Mouse (Mus musculus): ENCODE measurements around the gene Ift57. TPM values are rescaled to one million over a fixed set of nuclear protein-coding genes. Genes with fewer than 3 reads are reported as not detected.

Gene Ift57
- total and polyA plus RNA-seq, 2 experiments from 2014 or later, result 11.8 to 19.2 TPM

DNA sequence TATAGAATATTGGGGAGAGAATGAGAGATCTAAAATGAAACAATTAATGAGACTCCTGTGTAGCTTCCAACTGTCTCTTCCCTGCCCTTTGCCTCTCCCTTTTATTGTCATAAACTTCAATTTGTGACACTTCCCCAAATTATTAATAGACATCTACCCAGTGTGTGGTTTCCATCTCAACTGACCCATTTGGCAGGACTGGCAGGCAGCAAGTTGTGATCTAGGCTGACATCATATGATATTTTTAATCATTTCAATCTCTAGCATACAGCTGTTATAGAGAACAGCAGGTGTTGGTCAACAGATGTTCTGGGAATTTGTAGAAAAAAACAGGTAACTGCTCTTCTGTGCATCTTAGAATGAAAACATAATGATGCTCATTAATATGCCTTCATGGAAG lies 84.3 kb downstream of the Ift57 start:
- Histone ChIP-seq H3K36me3 (replicated peaks; ENCODE audit: control insufficient read depth, insufficient read depth, low read length) (no peaks in the 10 kb centered on the region), H3K4me1 (ENCODE audit: control insufficient read depth, insufficient read depth) (no peaks in the 10 kb centered on the region), H3K27me3 (ENCODE audit: control insufficient read depth, insufficient read depth, low read length) (no peaks in the 10 kb centered on the region), H3K27ac (ENCODE audit: low read depth) (no peak overlapping the region), H3K4me3 (ENCODE audit: low read depth, low read length) (no peak overlapping the region), H3K4me2 (ENCODE audit: low read depth, low read length) (no peak overlapping the region), H3K9me3 (replicated peaks; ENCODE audit: control insufficient read depth, low read length) (no peaks in the 10 kb centered on the region), H3K9ac (replicated peaks; ENCODE audit: low read depth, low read length) (no peak overlapping the region)
- DNase-seq (ENCODE audit: low spot score), result no peak
- ATAC-seq (ENCODE audit: insufficient read depth, low read depth), result no peak
- no peak for TF ChIP-seq EP300 (IDR thresholded peaks at IDR 0.05; ENCODE audit: low read depth)
- TF ChIP-seq CTCF (IDR thresholded peaks at IDR 0.05; ENCODE audit: low read depth), result no peak

DNA sequence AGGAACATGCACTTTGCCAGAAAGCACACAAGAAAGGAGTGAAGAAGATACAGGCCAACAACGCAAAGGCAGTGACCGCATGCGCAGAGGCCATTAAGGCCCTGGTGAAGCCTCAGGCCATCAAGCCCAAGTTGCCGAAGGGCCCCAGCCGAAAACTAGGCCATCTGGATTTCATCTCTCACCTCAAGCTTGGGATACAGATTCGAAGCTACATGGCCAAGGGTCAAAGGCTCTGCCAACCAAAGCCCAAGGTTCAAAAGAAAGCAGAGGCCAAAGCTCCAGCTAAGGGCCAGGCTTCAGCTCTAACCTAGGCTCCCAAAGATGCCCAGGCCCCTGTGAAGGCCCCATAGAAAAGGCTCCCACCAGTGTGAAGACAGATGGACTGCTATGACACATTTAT lies 87.1 kb downstream of the Ift57 start:
- no peak overlapping the region for H3K9ac ChIP-seq (replicated peaks; ENCODE audit: low read depth, low read length)
- H3K27me3 ChIP-seq (ENCODE audit: control insufficient read depth, insufficient read depth, low read length), result no peaks in the 10 kb centered on the region
- WGBS, result 82% methylated on average over 6 of the region's 6 CpGs

DNA sequence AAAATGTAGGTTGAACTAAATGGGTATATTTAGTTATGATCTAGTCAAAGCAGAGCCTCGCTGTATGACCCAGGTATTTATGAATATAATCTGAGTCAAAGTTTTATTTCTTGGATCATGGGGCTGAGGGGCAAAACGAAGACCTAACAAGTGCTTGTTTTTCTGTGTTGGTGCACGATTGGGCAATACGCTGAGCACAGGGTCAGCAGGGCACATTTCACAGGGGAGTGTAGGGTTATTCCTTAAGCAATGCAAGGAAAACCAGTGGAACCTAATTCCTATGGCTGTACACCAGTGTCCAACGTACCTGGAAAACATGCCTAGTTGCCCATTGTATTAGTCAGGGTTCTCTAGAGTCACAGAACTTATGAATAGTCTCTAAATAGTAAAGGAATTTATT lies 88.7 kb downstream of the Ift57 start:
- H3K4me1 ChIP-seq (ENCODE audit: control insufficient read depth, insufficient read depth), result peaks cover 3% of the 10 kb centered on the region
- H3K27me3 ChIP-seq (ENCODE audit: control insufficient read depth, insufficient read depth, low read length), result no peaks in the 10 kb centered on the region
- TF ChIP-seq EP300 (IDR thresholded peaks at IDR 0.05; ENCODE audit: low read depth), result no peak
- no peak for TF ChIP-seq CTCF (IDR thresholded peaks at IDR 0.05; ENCODE audit: low read depth)
- no peak overlapping the region for H3K4me3 ChIP-seq (ENCODE audit: low read depth, low read length)
- H3K9ac ChIP-seq (replicated peaks; ENCODE audit: low read depth, low read length), result no peak overlapping the region
- H3K27ac ChIP-seq (ENCODE audit: low read depth), result no peak overlapping the region
- WGBS, result 80% methylated on average over 5 of the region's 5 CpGs
- H3K36me3 ChIP-seq (replicated peaks; ENCODE audit: control insufficient read depth, insufficient read depth, low read length), result no peaks in the 10 kb centered on the region
- ATAC-seq (ENCODE audit: insufficient read depth, low read depth) (no peak), DNase-seq (ENCODE audit: low spot score) (no peak)
- no peak overlapping the region for H3K4me2 ChIP-seq (ENCODE audit: low read depth, low read length)
- H3K9me3 ChIP-seq (replicated peaks; ENCODE audit: control insufficient read depth, low read length), result no peaks in the 10 kb centered on the region

More for the DNA sequence above, 87.1 kb downstream of the Ift57 start:
- no peak for ATAC-seq (ENCODE audit: insufficient read depth, low read depth)
- Histone ChIP-seq H3K4me1 (ENCODE audit: control insufficient read depth, insufficient read depth) (no peaks in the 10 kb centered on the region), H3K9me3 (replicated peaks; ENCODE audit: control insufficient read depth, low read length) (no peaks in the 10 kb centered on the region), H3K36me3 (replicated peaks; ENCODE audit: control insufficient read depth, insufficient read depth, low read length) (no peaks in the 10 kb centered on the region), H3K4me3 (ENCODE audit: low read depth, low read length) (no peak overlapping the region), H3K27ac (ENCODE audit: low read depth) (no peak overlapping the region), H3K4me2 (ENCODE audit: low read depth, low read length) (no peak overlapping the region)
- DNase-seq (ENCODE audit: low spot score), result no peak
- no peak for TF ChIP-seq EP300 (IDR thresholded peaks at IDR 0.05; ENCODE audit: low read depth)
- TF ChIP-seq CTCF (IDR thresholded peaks at IDR 0.05; ENCODE audit: low read depth), result no peak

DNA sequence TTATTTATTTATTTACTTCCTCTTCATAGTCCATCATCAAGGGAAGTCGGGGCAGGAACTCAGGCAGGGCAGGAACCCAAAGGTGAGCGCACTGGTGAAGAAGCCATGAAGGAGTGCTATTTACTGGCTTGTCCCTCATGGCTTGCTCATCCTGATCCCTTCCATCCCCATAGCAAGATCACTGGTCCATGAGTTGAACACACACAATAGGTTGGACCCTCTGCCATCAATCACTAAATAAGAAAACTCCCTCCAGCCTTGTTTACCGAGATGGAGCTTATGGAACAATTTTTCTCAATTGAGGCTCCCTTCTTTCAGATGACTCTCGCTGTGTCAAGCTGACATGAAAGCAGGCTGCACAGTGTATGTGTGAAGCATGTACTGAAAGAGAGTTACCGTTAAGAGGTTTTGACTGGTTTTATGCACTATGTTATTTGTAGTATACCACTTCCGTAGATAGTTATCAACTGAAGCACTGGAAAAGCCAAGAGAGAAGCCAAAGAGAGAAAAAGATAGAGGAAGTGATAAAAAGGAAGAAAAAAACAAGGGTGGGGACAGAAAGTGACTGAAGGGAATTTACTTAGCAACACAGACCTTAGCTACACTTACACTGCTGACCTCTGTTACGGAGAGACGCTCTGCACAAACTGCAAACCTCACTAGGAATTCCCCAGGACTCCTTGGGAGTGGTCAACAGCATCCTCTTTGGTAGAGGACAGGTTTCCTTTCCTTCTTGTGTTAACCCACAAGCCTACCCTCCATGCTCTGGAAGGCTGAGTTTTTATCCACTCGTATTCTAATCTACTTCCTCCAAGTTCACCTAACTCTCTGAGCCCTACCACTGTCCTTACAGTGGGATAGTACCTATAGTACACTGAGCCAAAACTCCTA lies 91.8 kb downstream of the Ift57 start:
- Histone ChIP-seq H3K4me1 (ENCODE audit: control insufficient read depth, insufficient read depth) (peaks cover 7% of the 10 kb centered on the region), H3K36me3 (replicated peaks; ENCODE audit: control insufficient read depth, insufficient read depth, low read length) (no peaks in the 10 kb centered on the region), H3K4me3 (ENCODE audit: low read depth, low read length) (no peak overlapping the region), H3K9ac (replicated peaks; ENCODE audit: low read depth, low read length) (no peak overlapping the region), H3K4me2 (ENCODE audit: low read depth, low read length) (no peak overlapping the region), H3K27ac (ENCODE audit: low read depth) (peak overlapping the region; percentile 30; the same call in 1 of the 2 replicates), H3K9me3 (replicated peaks; ENCODE audit: control insufficient read depth, low read length) (no peaks in the 10 kb centered on the region), H3K27me3 (ENCODE audit: control insufficient read depth, insufficient read depth, low read length) (no peaks in the 10 kb centered on the region)
- TF ChIP-seq CTCF (IDR thresholded peaks at IDR 0.05; ENCODE audit: low read depth), result no peak
- no peak for TF ChIP-seq EP300 (IDR thresholded peaks at IDR 0.05; ENCODE audit: low read depth)
- 84% methylated on average over 9 of the region's 9 CpGs for WGBS
- DNase-seq (ENCODE audit: low spot score) (no peak), ATAC-seq (ENCODE audit: insufficient read depth, low read depth) (no peak)

DNA sequence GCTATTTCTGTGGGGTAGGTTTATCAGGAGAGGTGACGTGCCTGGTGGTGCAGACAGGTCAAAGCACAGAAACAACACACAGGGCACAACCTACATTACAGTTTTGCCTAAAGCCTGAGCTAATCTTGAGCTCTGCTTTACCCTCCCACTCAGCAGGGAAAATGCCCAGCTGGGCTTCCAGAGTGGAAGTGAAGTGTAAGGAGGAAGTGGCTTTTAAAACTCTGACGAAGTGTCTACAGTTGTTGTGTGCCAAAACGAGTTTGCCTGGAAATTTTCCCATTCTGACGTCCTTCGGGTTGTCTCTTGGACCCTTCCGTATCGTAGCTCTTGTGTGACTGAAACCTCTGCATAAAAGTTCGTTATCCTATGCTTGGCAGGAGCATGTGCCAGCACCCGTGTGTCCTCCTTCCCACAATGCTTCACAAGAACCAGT lies 93.4 kb downstream of the Ift57 start:
- H3K9ac ChIP-seq (replicated peaks; ENCODE audit: low read depth, low read length), result no peak overlapping the region
- no peaks in the 10 kb centered on the region for H3K27me3 ChIP-seq (ENCODE audit: control insufficient read depth, insufficient read depth, low read length)
- TF ChIP-seq CTCF (IDR thresholded peaks at IDR 0.05; ENCODE audit: low read depth) (no peak), EP300 (IDR thresholded peaks at IDR 0.05; ENCODE audit: low read depth) (peak; percentile 23; the same call in 1 of the 2 replicates)
- ATAC-seq (ENCODE audit: insufficient read depth, low read depth), result peak; percentile 82
- peak overlapping the region; percentile 38 for H3K4me2 ChIP-seq (ENCODE audit: low read depth, low read length)
- DNase-seq (ENCODE audit: low spot score), result peak; percentile 69
- peak overlapping the region; percentile 66 for H3K27ac ChIP-seq (ENCODE audit: low read depth)
- H3K9me3 ChIP-seq (replicated peaks; ENCODE audit: control insufficient read depth, low read length), result no peaks in the 10 kb centered on the region
- peaks cover 7% of the 10 kb centered on the region for H3K4me1 ChIP-seq (ENCODE audit: control insufficient read depth, insufficient read depth)
- H3K4me3 ChIP-seq (ENCODE audit: low read depth, low read length), result peak overlapping the region; percentile 21
- 8% methylated on average over 9 of the region's 9 CpGs for WGBS
- no peaks in the 10 kb centered on the region for H3K36me3 ChIP-seq (replicated peaks; ENCODE audit: control insufficient read depth, insufficient read depth, low read length)

Data from heart, postnatal 0 days (tissue).